Mouse (Mus musculus) layer of hippocampus, postnatal 14 days (tissue): ENCODE measurements around the gene Ss18l1. TPM values are rescaled to one million over a fixed set of nuclear protein-coding genes. Genes with fewer than 3 reads are reported as not detected.

Experiments used
- DNase-seq, 2 experiments: peaks; one replicate each; pipeline ENCODE4 v3.0.0; 2021 to 2022; ENCODE audit warnings: low spot score in 2 of 2, mixed read lengths in 1 of 2
- long read RNA-seq, 2 experiments: library from polyadenylated mRNA; stranded (forward); transcript quantifications; one replicate each; pipeline ENCODE4 v2.0.0; 2021
- total RNA-seq, 2 experiments: library from RNA; stranded (reverse); gene quantifications; 2 replicates each; pipeline ENCODE4 v1.2.3; 2021

Ss18l1 gene
- 10 to 100 TPM; 37.8 to 39.7 TPM for total RNA-seq
- long read RNA-seq, experiment 1, full-length matches to known transcripts, result 26 of 53 reads
- long read RNA-seq, experiment 1, partial matches to known transcripts, result 8 of 53 reads
- long read RNA-seq, experiment 1, other reads (novel, unspliced or antisense), result 19 of 53 reads
- long read RNA-seq, experiment 2, full-length matches to known transcripts, result 44 of 94 reads
- long read RNA-seq, experiment 2, partial matches to known transcripts, result 47 of 94 reads
- long read RNA-seq, experiment 2, other reads (novel, unspliced or antisense), result 3 of 94 reads

- DNase-seq, result peak; percentile 91
These were observed at the start of gene Ss18l1, which contains the start of gene Psma7 for GRCm38 (mm10) chr2:180042256-180042857. Gene Ss18l1, plus strand, starts transcription at chr2:180042509. Gene Psma7, minus strand, starts transcription at chr2:180042433.

GRCm38 (mm10) chr2:179993071-179993470 lies 49.2 kb upstream of the Ss18l1 start:
- DNase-seq, result no peak

- DNase-seq, result no peak
These were observed 43.9 kb upstream of the Ss18l1 start for GRCm38 (mm10) chr2:179998431-179998830.

GRCm38 (mm10) chr2:180001635-180002034 lies 40.7 kb upstream of the Ss18l1 start:
- no peak for DNase-seq

GRCm38 (mm10) chr2:180005656-180006351 lies 36.5 kb upstream of the Ss18l1 start:
- DNase-seq, result no peak

- no peak for DNase-seq
These were observed 35.8 kb upstream of the Ss18l1 start for GRCm38 (mm10) chr2:180006352-180007017.

- no peak for DNase-seq
These were observed 31.6 kb upstream of the Ss18l1 start for GRCm38 (mm10) chr2:180010686-180011085.

GRCm38 (mm10) chr2:180011370-180011769 lies 30.9 kb upstream of the Ss18l1 start:
- DNase-seq, result no peak

- DNase-seq, result no peak
These were observed 28.6 kb upstream of the Ss18l1 start for GRCm38 (mm10) chr2:180013686-180014085.

GRCm38 (mm10) chr2:180017632-180018031 lies 24.7 kb upstream of the Ss18l1 start:
- no peak for DNase-seq

- DNase-seq, result no peak
These were observed 23.7 kb upstream of the Ss18l1 start for GRCm38 (mm10) chr2:180018573-180018972.

GRCm38 (mm10) chr2:180020091-180020661 lies 22.1 kb upstream of the Ss18l1 start:
- peak in 1 of 2 experiments; percentile 1 for DNase-seq

GRCm38 (mm10) chr2:180020919-180021318 lies 21.4 kb upstream of the Ss18l1 start:
- DNase-seq, result no peak

GRCm38 (mm10) chr2:180022751-180023150 lies 19.6 kb upstream of the Ss18l1 start:
- DNase-seq, result no peak

- peak; percentile 98 to 99 for DNase-seq
These were observed 17.8 kb upstream of the Ss18l1 start, which contains the start of gene Lsm14b for GRCm38 (mm10) chr2:180024401-180025098. Gene Lsm14b, plus strand, starts transcription at chr2:180024987.

- DNase-seq, result peak in 1 of 2 experiments; percentile 49
These were observed 17.0 kb upstream of the Ss18l1 start for GRCm38 (mm10) chr2:180025135-180025860.

- no peak for DNase-seq
These were observed 16.5 kb upstream of the Ss18l1 start for GRCm38 (mm10) chr2:180025861-180026200.

GRCm38 (mm10) chr2:180027768-180028167 lies 14.5 kb upstream of the Ss18l1 start:
- no peak for DNase-seq

- DNase-seq, result no peak
These were observed 11.0 kb upstream of the Ss18l1 start for GRCm38 (mm10) chr2:180031270-180031669.

GRCm38 (mm10) chr2:180032925-180033324 lies 9.4 kb upstream of the Ss18l1 start:
- no peak for DNase-seq
